Mouse (Mus musculus) kidney, embryonic 15.5 days (tissue): ENCODE measurements around the gene Gm49361. TPM values are rescaled to one million over a fixed set of nuclear protein-coding genes. Genes with fewer than 3 reads are reported as not detected.
"Not testable (repeated sequence)": the region's sequence is repeated elsewhere in the genome, so short reads cannot be mapped to it uniquely, and the experiment has no call there.

Experiments
- ATAC-seq: fragments of 200-750 bp; cut with Nextera tagmentation; replicated peaks from 2 replicates; pipeline ENCODE4 v1.8.0; 2017; ENCODE audit warnings: moderate TSS enrichment; ENCODE audit not compliant: low FRiP score
- H3K27ac ChIP-seq: fragments of 300-500 bp; sonication (generic); 2 replicates; pipeline ENCODE4 v1.5.1; 2015; ENCODE audit warnings: mild to moderate bottlenecking, inconsistent platforms
- H3K27me3 ChIP-seq: fragments of 300-500 bp; sonication (generic); 2 replicates; pipeline ENCODE4 v1.6.1; 2015; ENCODE audit warnings: inconsistent platforms
- H3K36me3 ChIP-seq: fragments of 300-500 bp; sonication (generic); 2 replicates; pipeline ENCODE4 v1.6.1; 2015; ENCODE audit warnings: inconsistent platforms
- H3K4me1 ChIP-seq: fragments of 300-500 bp; sonication (generic); 2 replicates; pipeline ENCODE4 v1.6.1; 2015; ENCODE audit warnings: inconsistent platforms
- H3K4me2 ChIP-seq: fragments of 300-500 bp; sonication (generic); 2 replicates; pipeline ENCODE4 v1.6.1; 2015; ENCODE audit warnings: moderate library complexity, mild to moderate bottlenecking, inconsistent platforms
- H3K4me3 ChIP-seq: fragments of 300-500 bp; sonication (generic); replicated peaks from 2 replicates; pipeline ENCODE4 v1.5.1; 2015; ENCODE audit warnings: mild to moderate bottlenecking, inconsistent platforms
- H3K9ac ChIP-seq: fragments of 300-500 bp; sonication (generic); 2 replicates; pipeline ENCODE4 v1.6.1; 2015; ENCODE audit warnings: mild to moderate bottlenecking, inconsistent platforms
- H3K9me3 ChIP-seq: fragments of 300-500 bp; sonication (generic); replicated peaks from 2 replicates; pipeline ENCODE4 v1.6.1; 2016; ENCODE audit warnings: inconsistent platforms
- WGBS: fragments of 180-500 bp; shearing (Covaris S2); methylation state at CpG from one replicate; pipeline ENCODE4 v1.1.7; 2015; ENCODE audit warnings: mixed read lengths; 5-methylcytosine and 5-hydroxymethylcytosine counted together
- polyA plus RNA-seq: library from polyadenylated mRNA; unstranded; fragments of >200 nt; fragmentation: Nextera tagmentation; extraction: Ambion mirVana; gene quantifications from 2 replicates; pipeline ENCODE4 v1.2.1, GENCODE M21; 2015

The Gm49361 gene
- polyA plus RNA-seq, 1 experiment from 2014 or later, result not detected

- H3K27me3 ChIP-seq, result no peaks in the 10 kb centered on the region
- H3K36me3 ChIP-seq, result no peaks in the 10 kb centered on the region
- ATAC-seq, result no peak
- H3K4me1 ChIP-seq, result peaks cover 10% of the 10 kb centered on the region; the same call in 1 of the 2 replicates
- H3K27ac ChIP-seq, result peak overlapping the region; percentile 72
- no peak overlapping the region for H3K9ac ChIP-seq
- no peak overlapping the region for H3K4me3 ChIP-seq
- 46% methylated on average over 9 of the region's 9 CpGs for WGBS
- no peaks in the 10 kb centered on the region for H3K9me3 ChIP-seq
- H3K4me2 ChIP-seq, result no peak overlapping the region
Measured at GRCm38 (mm10) chr14:57753351-57753992, 7.6 kb upstream of the Gm49361 start.

DNA sequence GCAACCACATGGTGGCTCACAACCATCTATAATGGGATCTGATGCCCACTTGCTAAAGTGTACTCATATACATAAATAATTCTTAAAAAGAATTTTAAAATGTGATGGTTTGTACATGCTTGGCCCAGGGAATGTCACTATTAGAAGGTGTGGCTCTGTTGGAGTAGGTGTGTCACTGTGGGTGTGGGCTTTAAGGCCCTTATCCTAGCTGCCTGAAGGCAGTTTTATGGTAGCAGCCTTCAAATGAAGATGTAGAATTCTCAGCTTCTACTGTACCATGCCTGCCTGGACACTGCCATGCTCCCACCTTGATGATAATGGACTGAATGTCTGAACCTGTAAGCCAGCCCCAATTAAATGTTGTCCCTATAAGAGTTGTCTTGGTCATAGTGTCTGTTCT, 5.1 kb upstream of the Gm49361 start:
- not testable (repeated sequence) for ATAC-seq, H3K4me3 ChIP-seq, H3K4me2 ChIP-seq, H3K36me3 ChIP-seq, H3K27ac ChIP-seq, H3K27me3 ChIP-seq, H3K9me3 ChIP-seq, H3K9ac ChIP-seq
- H3K4me1 ChIP-seq, result peaks cover 15% of the 10 kb centered on the region; the same call in 1 of the 2 replicates

DNA sequence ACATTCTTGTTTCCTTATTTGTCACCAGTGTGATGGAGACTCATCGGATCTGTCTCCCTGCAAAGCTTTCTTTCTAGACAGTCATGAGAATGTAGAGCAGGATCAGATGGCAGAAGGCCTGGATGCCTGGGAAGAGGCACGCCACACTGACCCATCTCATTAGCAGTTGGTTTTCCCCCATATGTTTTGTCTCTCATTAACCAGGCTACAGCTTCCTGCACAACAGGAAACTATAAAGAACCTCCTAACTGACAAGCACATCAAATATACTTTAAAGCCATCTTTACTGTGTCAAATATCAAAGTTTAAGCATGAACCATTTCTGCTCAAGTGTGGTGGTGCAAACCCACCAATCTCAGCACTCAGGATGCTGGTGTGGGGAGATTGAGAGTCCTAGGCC, 3.6 kb upstream of the Gm49361 start:
- Histone ChIP-seq H3K4me1 (peaks cover 15% of the 10 kb centered on the region), H3K4me2 (no peak overlapping the region), H3K9ac (no peak overlapping the region), H3K36me3 (no peaks in the 10 kb centered on the region), H3K27me3 (no peaks in the 10 kb centered on the region), H3K4me3 (no peak overlapping the region), H3K27ac (peak overlapping the region; percentile 16; the same call in 1 of the 2 replicates), H3K9me3 (no peaks in the 10 kb centered on the region)
- no peak for ATAC-seq
- 39% methylated on average over 2 of the region's 2 CpGs for WGBS

GRCm38 (mm10) chr14:57745291-57745969, 473 bp downstream of the Gm49361 start:
- H3K4me2 ChIP-seq, result peak overlapping the region; percentile 92
- under 1% methylated on average over 88 of the region's 103 CpGs for WGBS
- H3K4me3 ChIP-seq, result peak overlapping the region; percentile 79
- peak overlapping the region; percentile 95 for H3K27ac ChIP-seq
- no peaks in the 10 kb centered on the region for H3K36me3 ChIP-seq
- H3K27me3 ChIP-seq, result no peaks in the 10 kb centered on the region
- peak overlapping the region; percentile 90 for H3K9ac ChIP-seq
- no peaks in the 10 kb centered on the region for H3K9me3 ChIP-seq
- ATAC-seq, result peak; percentile 69
- peaks cover 47% of the 10 kb centered on the region for H3K4me1 ChIP-seq

DNA sequence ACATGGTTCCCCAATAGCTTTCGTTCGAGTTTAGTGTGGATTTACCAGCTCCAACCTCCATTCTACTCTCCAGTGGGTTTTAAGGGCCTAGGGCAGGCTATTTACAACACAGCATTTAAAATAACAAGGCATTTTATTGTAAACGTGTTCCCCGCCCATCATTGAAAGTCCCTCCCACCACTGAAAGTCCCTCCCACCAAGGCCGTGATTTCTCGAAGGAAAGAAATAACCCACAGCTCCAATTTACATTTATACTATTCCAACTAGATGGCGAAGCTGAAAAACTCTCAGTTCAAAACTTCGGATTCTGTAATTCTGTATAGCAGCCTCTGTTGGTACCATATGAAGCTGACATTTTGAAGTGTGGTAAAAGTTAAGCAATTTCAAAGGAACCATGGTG, 1.4 kb downstream of the Gm49361 start:
- peak overlapping the region; percentile 95 for H3K27ac ChIP-seq
- H3K36me3 ChIP-seq, result no peaks in the 10 kb centered on the region
- peak overlapping the region; percentile 92 for H3K4me2 ChIP-seq
- whole genome bisulfite sequencing, result under 1% methylated on average over 8 of the region's 8 CpGs
- peak overlapping the region; percentile 79 for H3K4me3 ChIP-seq
- H3K4me1 ChIP-seq, result peaks cover 46% of the 10 kb centered on the region
- H3K9me3 ChIP-seq, result no peaks in the 10 kb centered on the region
- ATAC-seq, result no peak; the same call in 1 of the 2 replicates
- H3K27me3 ChIP-seq, result no peaks in the 10 kb centered on the region
- peak overlapping the region; percentile 90 for H3K9ac ChIP-seq

GRCm38 (mm10) chr14:57740651-57741050, 5.3 kb downstream of the Gm49361 start:
- ATAC-seq, result no peak
- Histone ChIP-seq H3K4me2 (no peak overlapping the region), H3K9me3 (no peaks in the 10 kb centered on the region), H3K27me3 (no peaks in the 10 kb centered on the region), H3K4me1 (peaks cover 60% of the 10 kb centered on the region), H3K27ac (no peak overlapping the region), H3K9ac (no peak overlapping the region), H3K4me3 (no peak overlapping the region), H3K36me3 (no peaks in the 10 kb centered on the region)
- whole genome bisulfite sequencing, result 84% methylated on average over 8 of the region's 8 CpGs

- H3K9ac ChIP-seq, result no peak overlapping the region
- peaks cover 11% of the 10 kb centered on the region; the same call in 1 of the 2 replicates for H3K36me3 ChIP-seq
- H3K27ac ChIP-seq, result 0 out of 2 replicates have a peak overlapping the region, but pooled peaks have one; percentile 6
- no peaks in the 10 kb centered on the region for H3K27me3 ChIP-seq
- H3K4me1 ChIP-seq, result peaks cover 67% of the 10 kb centered on the region
- H3K4me3 ChIP-seq, result no peak overlapping the region
- H3K4me2 ChIP-seq, result no peak overlapping the region
- H3K9me3 ChIP-seq, result no peaks in the 10 kb centered on the region
- ATAC-seq, result 0 out of 2 replicates have a peak, but pooled peaks have one; percentile 29
Measured at GRCm38 (mm10) chr14:57737089-57737488, 8.8 kb downstream of the Gm49361 start.

DNA sequence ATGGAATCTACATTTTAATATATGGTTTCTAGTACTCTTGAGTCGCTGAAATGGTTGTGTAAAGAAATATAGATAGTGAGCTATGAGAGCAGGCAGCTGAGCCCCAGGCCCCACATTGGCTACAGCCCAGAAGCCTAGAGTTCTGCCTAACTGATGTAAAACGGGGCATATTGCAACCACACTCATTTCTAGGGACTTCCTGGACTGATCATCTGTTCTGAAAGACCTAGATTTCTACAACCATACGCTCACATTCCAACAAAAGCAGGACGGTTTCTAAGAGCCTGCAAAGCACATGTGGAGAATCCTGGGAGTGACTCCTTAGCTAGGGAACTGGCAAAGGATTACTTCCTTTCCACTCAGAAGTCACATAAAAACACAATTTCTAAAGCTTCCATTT, 9.8 kb downstream of the Gm49361 start:
- WGBS, result 62% methylated on average over 4 of the region's 4 CpGs
- peak overlapping the region; percentile 45; the same call in 1 of the 2 replicates for H3K27ac ChIP-seq
- H3K4me2 ChIP-seq, result no peak overlapping the region
- H3K9ac ChIP-seq, result no peak overlapping the region
- ATAC-seq, result no peak
- H3K4me3 ChIP-seq, result no peak overlapping the region
- H3K9me3 ChIP-seq, result no peaks in the 10 kb centered on the region
- no peaks in the 10 kb centered on the region for H3K27me3 ChIP-seq
- H3K36me3 ChIP-seq, result peaks cover 13% of the 10 kb centered on the region; the same call in 1 of the 2 replicates
- peaks cover 66% of the 10 kb centered on the region for H3K4me1 ChIP-seq

DNA sequence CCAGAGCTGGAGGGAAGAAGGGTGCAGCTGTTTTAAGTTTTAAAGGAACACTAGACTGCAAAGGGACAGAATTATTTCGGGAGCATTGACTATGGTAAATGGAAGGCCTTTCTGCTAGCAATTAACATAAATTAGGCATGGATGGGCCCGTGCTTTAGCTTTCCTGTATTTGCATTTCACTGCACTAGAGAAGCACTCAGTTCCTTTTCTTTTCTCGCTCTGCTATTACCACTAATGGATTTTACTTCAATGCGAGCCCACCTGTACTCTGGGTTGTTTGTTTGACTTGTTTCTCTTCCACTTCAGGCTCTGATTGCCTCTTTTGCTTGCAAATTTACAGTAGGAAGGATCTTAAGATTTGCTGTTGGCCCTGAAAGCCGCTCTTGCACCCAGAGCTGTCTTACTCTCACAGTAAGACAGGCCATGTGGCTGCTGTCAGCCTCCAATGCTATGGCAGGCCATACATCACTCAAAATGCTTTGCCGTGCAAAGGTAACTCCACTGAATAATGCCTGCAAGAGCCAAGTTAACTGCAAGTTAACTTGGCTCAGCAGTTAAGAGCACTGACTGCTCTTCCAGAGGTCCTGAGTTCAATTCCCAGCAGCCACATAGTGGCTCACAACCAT, 13.1 kb downstream of the Gm49361 start:
- Histone ChIP-seq H3K9ac (no peak overlapping the region), H3K4me2 (no peak overlapping the region), H3K4me3 (no peak overlapping the region), H3K27me3 (no peaks in the 10 kb centered on the region), H3K9me3 (no peaks in the 10 kb centered on the region), H3K27ac (no peak overlapping the region), H3K4me1 (peaks cover 73% of the 10 kb centered on the region), H3K36me3 (peaks cover 13% of the 10 kb centered on the region; the same call in 1 of the 2 replicates)
- ATAC-seq, result no peak
- 56% methylated on average over 6 of the region's 6 CpGs for WGBS

GRCm38 (mm10) chr14:57730527-57730926, 15.4 kb downstream of the Gm49361 start:
- 33% methylated on average over 9 of the region's 9 CpGs for WGBS
- Histone ChIP-seq H3K9ac (0 out of 2 replicates have a peak overlapping the region, but pooled peaks have one; percentile 0), H3K4me2 (peak overlapping the region; percentile 7; the same call in 1 of the 2 replicates), H3K4me3 (no peak overlapping the region), H3K27me3 (no peaks in the 10 kb centered on the region), H3K4me1 (peaks cover 53% of the 10 kb centered on the region), H3K9me3 (no peaks in the 10 kb centered on the region), H3K27ac (peak overlapping the region; percentile 89), H3K36me3 (peaks cover 32% of the 10 kb centered on the region)
- ATAC-seq, result peak; percentile 63

- no peaks in the 10 kb centered on the region for H3K9me3 ChIP-seq
- peak; percentile 84 for ATAC-seq
- H3K4me2 ChIP-seq, result peak overlapping the region; percentile 7; the same call in 1 of the 2 replicates
- peaks cover 51% of the 10 kb centered on the region for H3K4me1 ChIP-seq
- no peaks in the 10 kb centered on the region for H3K27me3 ChIP-seq
- peaks cover 35% of the 10 kb centered on the region for H3K36me3 ChIP-seq
- peak overlapping the region; percentile 89 for H3K27ac ChIP-seq
- H3K9ac ChIP-seq, result 0 out of 2 replicates have a peak overlapping the region, but pooled peaks have one; percentile 0
- 39% methylated on average over 5 of the region's 5 CpGs for WGBS
- H3K4me3 ChIP-seq, result no peak overlapping the region
Measured at GRCm38 (mm10) chr14:57729975-57730499, 15.9 kb downstream of the Gm49361 start.

DNA sequence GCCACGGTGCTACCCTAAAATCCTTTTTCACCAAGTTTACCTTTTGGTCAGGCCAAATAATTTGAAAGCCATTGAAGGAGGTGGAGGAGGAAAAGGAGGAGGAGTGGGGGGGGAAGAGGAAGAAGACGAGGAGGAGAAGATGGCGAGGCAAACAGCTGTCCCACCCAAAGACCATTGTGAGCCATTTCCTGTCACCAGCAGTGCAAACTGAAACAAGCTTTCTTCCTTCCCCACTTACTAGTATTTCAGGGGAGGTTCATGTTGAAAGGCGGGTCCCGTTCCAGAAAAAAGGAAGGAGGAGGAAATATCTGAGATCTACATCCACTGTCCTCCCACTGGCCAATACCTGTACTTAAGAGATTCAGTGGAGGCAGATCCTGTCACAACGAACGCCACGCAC, 16.5 kb downstream of the Gm49361 start:
- no peak for ATAC-seq
- no peak overlapping the region for H3K4me3 ChIP-seq
- H3K4me2 ChIP-seq, result 0 out of 2 replicates have a peak overlapping the region, but pooled peaks have one; percentile 1
- WGBS, result 66% methylated on average over 8 of the region's 8 CpGs
- peaks cover 46% of the 10 kb centered on the region for H3K4me1 ChIP-seq
- no peaks in the 10 kb centered on the region for H3K9me3 ChIP-seq
- no peaks in the 10 kb centered on the region for H3K27me3 ChIP-seq
- no peak overlapping the region for H3K9ac ChIP-seq
- peak overlapping the region; percentile 89 for H3K27ac ChIP-seq
- H3K36me3 ChIP-seq, result peaks cover 37% of the 10 kb centered on the region
